Mouse (Mus musculus) 416B (cell line): ENCODE data around the gene Fermt2.

Experiments
- DNase-seq: peaks from one replicate; pipeline ENCODE4 v3.0.0; 2011; ENCODE audit warnings: low read depth

The Fermt2 gene

DNA sequence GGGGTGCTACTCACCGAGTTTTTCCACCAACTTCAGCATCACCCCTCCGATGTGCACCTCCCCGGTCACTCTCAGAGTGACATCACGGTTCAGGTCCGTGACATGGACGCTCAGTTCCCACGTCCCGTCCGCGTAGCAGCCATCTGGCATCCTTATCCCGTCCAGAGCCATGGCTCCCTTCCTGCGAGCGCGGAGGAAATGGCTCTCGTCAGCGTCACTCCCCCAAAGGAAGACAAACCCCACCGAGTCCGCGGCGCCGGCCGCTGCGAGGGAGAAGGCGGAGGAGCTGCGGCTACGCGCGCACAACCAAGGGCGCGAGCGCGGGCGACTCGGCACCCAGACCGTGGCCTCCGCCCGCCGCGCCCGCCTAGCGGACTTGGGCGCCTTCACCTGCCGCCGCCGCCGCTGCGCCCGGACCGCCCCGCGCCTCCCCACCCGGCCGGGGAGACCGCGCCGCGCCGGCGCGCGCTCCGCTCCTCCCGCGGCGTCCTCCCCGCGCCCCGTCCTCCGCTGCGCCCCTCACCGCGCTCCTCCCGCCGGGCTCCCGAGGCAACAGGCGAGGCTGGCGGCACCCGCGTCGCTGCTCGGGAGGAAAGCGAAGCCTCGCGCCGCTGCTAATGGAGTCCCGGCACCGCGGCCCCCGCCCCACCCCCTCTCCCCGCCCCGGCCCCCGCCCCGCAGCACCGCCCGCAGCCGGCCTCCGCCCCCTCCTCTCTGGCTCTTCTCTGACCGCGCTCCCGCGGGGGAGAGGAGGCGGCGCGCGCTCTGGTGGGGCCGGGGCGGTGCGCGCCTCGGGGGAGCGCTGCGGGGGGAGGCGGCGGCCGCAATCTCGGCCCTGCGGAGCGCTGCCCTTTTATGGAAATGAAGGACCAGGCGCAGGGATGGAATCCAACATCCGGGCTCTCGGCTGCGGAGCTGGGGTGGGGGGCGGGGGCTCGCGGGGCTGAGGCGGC is at the start of gene Fermt2:
Gene Fermt2 (minus strand): TSS at position 708 of the 953 bp plus-strand sequence.
- no peak for DNase-seq

DNA sequence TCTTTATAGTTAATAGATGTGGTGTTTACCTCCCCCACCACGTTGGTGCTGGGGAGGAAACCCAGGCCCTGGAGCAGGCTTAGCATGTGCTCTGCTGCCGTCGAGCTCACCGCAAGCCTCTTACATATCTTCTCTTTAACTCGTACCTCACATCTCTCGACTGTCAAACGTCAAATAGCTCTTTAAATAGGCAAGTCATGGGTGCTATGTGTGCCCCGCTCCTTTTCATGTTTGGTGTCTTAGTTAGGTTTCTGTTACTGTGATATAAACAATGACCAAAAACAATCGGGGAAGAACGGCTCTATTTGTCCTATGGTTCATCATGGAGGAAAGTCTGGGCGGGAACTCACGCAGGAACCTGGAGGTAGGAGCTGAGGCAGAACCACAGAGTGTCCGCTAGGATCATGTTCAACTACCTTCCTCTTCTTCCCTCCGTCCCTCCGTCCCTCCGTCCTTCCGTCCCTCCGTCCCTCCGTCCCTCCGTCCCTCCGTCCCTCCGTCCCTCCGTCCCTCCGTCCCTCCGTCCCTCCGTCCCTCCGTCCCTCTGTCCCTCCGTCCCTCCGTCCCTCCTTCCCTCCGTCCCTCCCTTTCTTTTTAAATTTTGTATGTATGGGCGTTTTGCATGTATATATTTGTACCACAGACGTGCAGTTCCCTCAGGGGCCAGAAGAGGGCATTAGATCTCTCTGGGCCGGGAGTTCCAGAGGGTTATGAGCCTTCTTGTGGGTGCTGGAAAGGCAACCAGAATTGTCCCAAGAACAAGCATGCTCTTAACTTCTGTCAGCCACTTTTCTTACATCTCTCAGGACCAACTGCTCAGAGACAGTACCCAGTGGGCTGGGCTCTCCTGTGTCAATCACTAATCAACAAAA is 36.4 kb upstream of the Fermt2 start:
- DNase-seq: peak; percentile 61

GRCm38 (mm10) chr14:45565216-45566065 is 35.5 kb upstream of the Fermt2 start:
- DNase-seq: no peak

DNA sequence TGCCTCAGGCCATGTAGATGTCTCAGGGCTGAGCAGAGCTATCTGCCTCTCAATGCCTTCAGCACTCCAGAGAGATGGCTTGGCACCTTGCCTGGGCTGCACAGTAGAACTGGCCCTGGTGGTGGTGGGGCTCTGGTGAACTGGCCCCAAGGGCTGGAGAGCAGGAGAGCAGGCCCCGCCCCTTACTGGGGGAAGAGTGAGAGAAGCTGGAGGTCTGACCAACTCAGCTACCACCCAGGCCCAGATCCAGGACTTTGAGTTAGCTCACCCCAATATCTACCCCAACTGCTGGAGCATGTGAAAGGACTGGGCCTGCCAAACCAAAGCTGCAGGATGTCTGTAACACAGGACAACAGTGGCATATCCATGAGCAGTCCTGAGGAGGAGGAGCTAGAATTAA is 33.7 kb upstream of the Fermt2 start:
- DNase-seq: no peak

DNA sequence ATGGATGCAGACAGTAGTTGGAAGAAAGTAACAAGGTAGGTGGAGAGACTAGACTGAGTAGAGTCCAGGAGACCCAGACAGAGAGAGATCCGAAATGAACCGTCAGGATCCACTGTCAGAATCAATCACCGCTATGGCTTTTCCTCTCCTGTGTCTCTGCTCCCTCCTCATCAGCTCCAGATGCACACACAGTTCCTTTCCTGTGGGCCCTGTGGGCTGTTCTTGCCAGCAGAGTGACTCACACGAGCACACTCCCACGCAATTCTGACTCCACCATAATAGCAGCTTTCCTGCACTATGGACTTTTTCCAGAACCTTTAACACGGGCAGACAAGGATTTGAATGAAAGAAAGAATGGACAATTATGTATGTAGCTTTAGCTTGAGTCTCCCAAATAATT is 31.8 kb upstream of the Fermt2 start:
- DNase-seq: no peak

GRCm38 (mm10) chr14:45559018-45559417 is 29.1 kb upstream of the Fermt2 start:
- no peak for DNase-seq

- no peak for DNase-seq
Measured at GRCm38 (mm10) chr14:45554336-45554735, 24.4 kb upstream of the Fermt2 start.

DNA sequence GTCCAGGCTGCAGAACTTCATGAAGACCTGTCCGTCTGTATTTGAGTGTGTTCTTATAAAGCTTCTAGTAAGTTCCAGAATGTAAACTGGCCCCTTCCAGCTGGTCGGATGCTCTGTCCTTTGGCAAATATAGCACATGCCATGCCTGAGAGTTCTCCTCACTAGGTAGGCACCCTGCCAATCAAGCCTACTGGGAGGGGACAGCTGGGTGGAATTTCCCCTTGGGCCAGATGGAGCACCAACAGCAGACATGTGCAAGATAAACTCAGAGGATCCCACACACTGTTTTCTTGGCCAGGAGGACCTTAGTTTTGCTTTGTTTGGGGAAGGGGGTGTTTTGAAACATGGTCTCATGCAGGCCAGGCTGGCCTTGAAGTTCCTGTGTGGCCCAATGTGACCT is 23.9 kb upstream of the Fermt2 start:
- no peak for DNase-seq

GRCm38 (mm10) chr14:45552431-45552830 is 22.5 kb upstream of the Fermt2 start:
- DNase-seq: no peak

DNA sequence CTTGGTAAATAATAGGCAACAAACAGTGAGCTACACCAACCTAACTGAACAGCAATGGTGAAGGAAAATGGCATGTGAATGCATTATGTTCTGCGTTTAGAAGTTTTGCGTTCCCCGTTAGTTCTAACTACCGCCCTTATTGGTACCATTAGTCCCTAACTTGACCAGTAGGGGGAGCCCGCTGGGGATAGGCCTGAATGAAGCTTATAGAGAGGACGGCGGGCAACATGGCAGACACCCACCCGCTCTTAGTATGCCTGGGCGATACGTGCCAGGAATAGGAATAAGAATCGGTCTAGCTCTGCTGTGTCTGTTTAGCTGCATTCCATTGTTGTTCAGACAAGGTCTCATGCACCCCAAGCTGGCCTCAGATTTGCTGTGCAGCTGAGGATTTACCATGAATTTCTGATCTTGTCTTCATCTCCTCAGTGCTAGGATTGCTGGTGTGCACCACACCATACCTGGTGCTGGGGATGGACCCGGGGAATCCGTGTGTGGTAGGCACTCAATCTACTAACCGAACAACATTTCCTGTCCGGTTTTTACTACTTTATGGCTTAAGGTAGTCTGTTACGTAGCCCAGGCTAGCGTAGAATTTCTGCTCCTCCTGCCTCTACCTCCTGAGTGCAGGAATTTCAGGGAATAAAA is 21.3 kb upstream of the Fermt2 start:
- DNase-seq: peak; percentile 17

- no peak for DNase-seq
Measured at GRCm38 (mm10) chr14:45550010-45550647, 20.2 kb upstream of the Fermt2 start.

DNA sequence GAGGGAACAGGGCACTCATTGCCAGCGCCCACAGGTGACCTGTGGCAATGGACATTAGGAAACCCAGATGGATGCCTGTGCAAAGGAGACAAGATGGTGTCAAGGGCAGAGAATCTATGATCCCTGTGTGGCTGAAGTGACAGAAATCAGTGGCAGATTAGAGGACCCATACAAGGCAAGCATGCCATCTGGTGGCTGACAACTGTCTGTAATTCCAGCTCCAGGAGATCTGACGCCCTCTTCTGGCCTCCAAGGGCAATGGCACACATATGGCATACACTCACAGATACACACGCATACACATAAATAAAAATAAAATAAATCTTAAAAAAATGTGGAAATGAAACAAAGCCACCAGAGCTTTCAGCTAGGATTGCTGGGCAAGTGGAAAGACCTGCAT is 18.2 kb upstream of the Fermt2 start:
- DNase-seq: peak; percentile 10

- DNase-seq: no peak
Measured at GRCm38 (mm10) chr14:45544905-45545304, 15.0 kb upstream of the Fermt2 start.

DNA sequence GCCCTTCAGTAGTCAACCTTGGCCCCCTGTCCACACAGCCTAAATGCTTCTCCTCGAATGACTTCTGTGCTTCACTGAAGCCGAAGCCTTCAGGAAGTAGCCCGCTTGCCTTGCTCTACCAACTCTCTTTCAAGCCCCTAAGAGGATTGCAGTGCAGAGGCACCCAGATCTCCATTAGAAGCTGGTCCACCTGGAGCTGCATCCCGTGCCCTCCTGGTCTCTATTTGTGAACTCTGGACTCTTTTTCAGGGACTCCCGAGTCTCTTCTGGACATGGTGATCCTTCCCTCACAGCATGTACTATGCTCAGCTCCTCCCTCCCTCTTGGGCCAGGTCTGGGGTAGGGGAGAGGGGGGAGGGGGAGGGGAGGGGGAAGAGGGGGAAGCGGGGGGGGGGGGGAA is 14.1 kb upstream of the Fermt2 start:
- DNase-seq: no peak

DNA sequence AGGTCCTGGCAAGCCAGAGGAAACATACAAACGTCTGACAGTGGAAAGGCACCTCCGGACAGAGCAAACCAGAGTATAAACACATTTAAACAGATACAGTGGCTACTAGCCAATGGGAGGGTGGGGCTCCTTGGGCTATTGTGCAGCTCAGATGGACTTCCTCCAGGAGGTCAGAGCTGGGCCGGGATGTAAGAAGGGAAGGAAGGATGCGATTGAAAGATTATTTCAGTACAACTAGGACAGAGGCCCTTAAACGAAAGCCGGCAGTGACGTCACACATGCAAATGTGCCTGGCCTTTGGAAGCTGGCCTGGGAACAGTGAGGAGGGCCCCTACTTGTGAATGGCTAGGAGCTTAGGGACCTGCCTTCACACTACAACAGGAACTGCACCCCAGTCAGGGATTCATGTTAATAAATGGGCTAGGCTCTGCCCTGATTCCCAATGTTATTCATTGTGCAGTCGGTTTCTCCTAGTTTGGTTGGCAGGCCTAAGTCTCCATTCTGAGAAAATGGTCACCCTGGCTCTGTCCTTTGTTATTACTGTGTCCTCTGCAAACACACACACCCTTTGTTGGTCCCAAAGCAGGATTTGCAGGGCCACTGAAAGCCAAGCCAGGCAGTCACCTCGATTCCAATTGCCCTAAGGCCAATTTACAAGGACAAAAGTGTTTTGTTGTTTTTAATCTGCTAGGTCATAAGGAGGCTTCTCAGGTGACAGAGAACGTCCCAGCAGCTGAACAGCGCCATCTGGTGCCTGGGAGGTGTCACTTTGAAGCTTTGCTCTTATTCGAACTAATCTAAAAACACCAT is 9.9 kb upstream of the Fermt2 start:
- peak; percentile 70 for DNase-seq

DNA sequence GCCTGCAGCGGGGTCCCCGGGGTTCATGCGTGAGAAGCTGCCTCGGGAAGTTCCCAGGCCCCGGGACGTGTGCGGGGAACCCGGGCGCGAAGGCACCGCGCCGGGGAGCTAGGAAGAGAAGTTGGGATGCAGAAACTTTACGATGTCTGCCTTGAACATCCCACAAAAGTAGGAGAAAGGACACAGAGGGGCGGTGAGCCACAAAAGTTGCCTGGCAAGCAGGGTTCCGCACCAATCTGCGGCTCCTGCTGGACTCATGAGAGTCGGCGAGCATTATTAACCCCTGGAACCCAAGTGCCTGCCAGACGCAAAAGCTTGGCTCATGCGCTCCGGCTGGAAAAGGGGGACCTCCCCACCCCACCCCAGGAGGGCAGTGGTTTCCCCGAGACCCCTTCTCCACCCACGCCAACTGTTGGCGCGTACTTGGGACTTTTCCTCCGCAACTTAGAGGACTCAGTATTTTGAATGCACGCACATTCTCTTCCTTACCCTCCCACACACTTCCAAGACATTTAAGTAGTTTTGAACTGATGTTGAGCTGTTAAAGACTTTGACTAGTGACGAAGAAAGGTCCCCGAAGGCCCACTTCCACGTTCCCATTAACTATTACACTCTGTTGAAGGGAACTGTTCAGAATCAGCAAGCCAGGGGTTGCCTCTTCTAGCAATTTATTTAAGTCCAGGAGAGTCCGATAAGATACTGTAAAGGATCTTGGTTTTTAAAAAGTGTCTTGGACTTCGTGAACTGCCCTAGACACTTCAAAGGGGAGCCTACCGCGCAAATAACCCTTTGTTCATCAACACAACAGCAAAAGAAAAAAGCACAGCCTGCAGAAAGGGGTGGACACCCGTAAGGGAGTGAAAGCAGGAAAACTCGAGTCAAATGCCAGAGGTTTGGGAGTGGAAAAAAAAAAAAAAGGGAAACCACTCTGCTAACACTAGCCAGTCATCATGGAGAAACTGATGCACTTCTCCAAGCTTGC is 737 bp upstream of the Fermt2 start:
- no peak for DNase-seq

GRCm38 (mm10) chr14:45528861-45529260 is 1.1 kb downstream of the Fermt2 start:
- DNase-seq: no peak

GRCm38 (mm10) chr14:45515771-45516170 is 14.1 kb downstream of the Fermt2 start:
- no peak for DNase-seq

DNA sequence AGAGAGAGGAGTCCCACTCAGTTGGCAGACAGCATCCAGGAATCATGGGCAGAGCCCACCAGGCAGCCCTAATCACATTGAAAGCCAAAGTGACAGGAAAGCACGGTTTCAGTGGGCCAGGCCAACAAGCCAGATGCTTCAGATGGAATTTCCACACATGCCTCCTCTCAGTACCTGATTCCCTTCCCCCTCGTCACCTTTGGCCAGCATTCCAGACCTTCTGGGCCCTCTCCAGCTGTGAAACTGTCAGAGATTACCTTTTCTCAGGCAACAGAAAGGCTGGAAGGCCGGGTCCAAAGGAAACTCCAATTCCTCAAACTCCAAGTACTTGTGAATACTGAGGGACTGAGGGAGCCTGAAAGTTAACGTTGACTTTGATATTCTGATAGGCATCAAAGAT is 19.1 kb downstream of the Fermt2 start:
- no peak for DNase-seq
